In the genomic region with DNA sequence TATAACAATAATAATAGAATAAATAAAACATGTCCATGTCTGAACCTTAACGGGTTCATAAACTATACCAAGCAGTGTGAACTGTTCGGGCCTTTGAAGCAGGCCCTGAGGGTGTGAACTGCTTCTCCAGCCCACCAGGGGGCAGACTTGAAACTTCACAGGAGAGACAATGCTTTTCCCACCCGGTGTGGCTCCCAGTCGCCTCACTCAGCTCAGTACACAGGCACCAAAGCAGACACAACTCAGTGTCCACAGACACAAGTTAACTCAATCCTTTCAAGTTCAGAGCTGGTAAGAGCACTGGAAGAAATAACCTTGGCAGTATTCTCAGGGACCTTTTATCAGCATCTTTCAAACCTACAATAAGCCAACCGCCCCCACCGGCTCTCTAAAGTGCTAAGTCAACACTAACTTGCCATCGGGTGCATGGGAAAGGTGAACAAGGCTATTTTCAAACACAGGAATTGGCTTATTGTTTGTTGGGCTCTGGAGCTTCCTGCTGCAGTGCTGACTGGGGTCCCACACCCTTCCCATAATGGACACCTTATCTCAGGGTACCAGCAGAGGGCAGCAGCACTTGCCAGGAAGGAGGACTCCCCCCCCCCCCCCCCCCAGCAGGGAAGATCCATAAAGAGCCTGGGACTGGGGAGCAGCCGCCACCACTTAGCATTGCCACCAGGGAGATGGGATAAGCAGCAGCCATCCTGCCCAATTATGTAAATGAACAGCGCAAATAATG, we compare ENCODE assay signal across 8 mouse cellular contexts. TPM values are rescaled to one million over a fixed set of nuclear protein-coding genes. Genes with fewer than 3 reads are reported as not detected.
A peak's percentile ranks its signal among the peaks of the same experiment; 100 is the strongest.
DNase-seq lines count a peak whose midpoint lies in the region; ATAC-seq lines count a peak whose summit lies in the region.

No protein-coding gene starts in this region.

- H3K36me3 ChIP-seq in lung, embryonic 15.5 days = peaks cover 12% of the 10 kb centered on the region

- H3K27ac ChIP-seq in lung, embryonic 15.5 days = peak overlapping the region; percentile 52

- no peak overlapping the region for H3K4me3 ChIP-seq in lung, embryonic 15.5 days

- 23% methylated on average over 9 of the region's 9 CpGs for WGBS in lung, embryonic 15.5 days

- peak overlapping the region; percentile 25 for H3K4me2 ChIP-seq in lung, embryonic 15.5 days

- H3K9ac ChIP-seq in lung, embryonic 15.5 days = no peak overlapping the region

- no peaks in the 10 kb centered on the region for H3K27me3 ChIP-seq in lung, embryonic 15.5 days

- DNase-seq in MEL-GATA-1-ER (ENCODE audit: extremely low read depth, low read depth) = peak; percentile 52
- DNase-seq in cerebellum, adult 11 months = peak; percentile 41
- DNase-seq in forelimb bud, embryonic 11.5 days (ENCODE audit: low read depth, low spot score) = peak; percentile 72
- peak; percentile 47 to 80 for DNase-seq in layer of hippocampus, adult 8-10 months (ENCODE audit: low spot score in 2 of 2)
- peak; percentile 71 for DNase-seq in ovary, postnatal 36 days (ENCODE audit: low spot score)
- DNase-seq in thymus, postnatal 4 days = peak; percentile 90

- peaks cover 12% of the 10 kb centered on the region for H3K4me1 ChIP-seq in lung, embryonic 15.5 days

- ATAC-seq in hematopoietic stem cell, adult 5-6 weeks (replicated peaks in 1 of 2; ENCODE audit: insufficient read depth in 1 of 2, low FRiP score in 2 of 2, low TSS enrichment in 1 of 2, low read depth in 1 of 2, poor library complexity in 2 of 2, severe bottlenecking in 2 of 2) = peak; percentile 60 to 76
- ATAC-seq in lung, embryonic 15.5 days (ENCODE audit: borderline replicate concordance, extremely low read depth, low FRiP score, low TSS enrichment) = peak; percentile 83

- no peaks in the 10 kb centered on the region for H3K9me3 ChIP-seq in lung, embryonic 15.5 days

RNA-seq across cellular contexts. Expression of gene Gpr68, which starts 44.4 kb away (rescaled TPM):
- 0.30 and 0.56 TPM in 2 replicates for total RNA-seq in hematopoietic stem cell, adult 5-6 weeks (2017)
- total RNA-seq in layer of hippocampus, adult 8-10 months (2022) = 10 to 100 TPM; 15.1 to 27.4 (median 19.9) TPM
- polyA plus RNA-seq in lung, embryonic 15.5 days (2015; fragmentation: Nextera tagmentation; extraction: Ambion mirVana) = 0.29 and 0.71 TPM in 2 replicates

Comparison
In these comparisons a context has a peak if more than half of its experiments do, and no peak if none do; other contexts are left out.
1. RNA of gene Gpr68, which starts 44.4 kb away (total RNA-seq): 15.1 to 27.4 TPM in layer of hippocampus, adult 8-10 months; 0.30 to 0.56 TPM in hematopoietic stem cell, adult 5-6 weeks; every median in the first group is over 10 times any median in the second.
2. Peak in every context shown above with its lines, with median percentiles within 50 percentile points of each other: DNase-seq.